Mouse (Mus musculus) thymus, adult 2 months (tissue): Measurements from ENCODE around the gene Atp23.

Experiments used
- CTCF ChIP-seq: fragments of 200-500 bp; IDR thresholded peaks from 2 replicates; pipeline ENCODE4 v1.5.1; 2012; ENCODE audit warnings: mild to moderate bottlenecking, control low read depth, low read length, moderate library complexity, borderline replicate concordance; ENCODE audit not compliant: control insufficient read depth, poor library complexity, insufficient read depth; ENCODE audit errors: extremely low read depth
- POLR2A ChIP-seq: fragments of 200-500 bp; IDR thresholded peaks from 2 replicates; pipeline ENCODE4 v1.6.1; 2012; ENCODE audit warnings: mild to moderate bottlenecking, low read length, control low read depth, moderate library complexity; ENCODE audit not compliant: control insufficient read depth, poor library complexity, insufficient read depth; ENCODE audit errors: extremely low read depth

DNA sequence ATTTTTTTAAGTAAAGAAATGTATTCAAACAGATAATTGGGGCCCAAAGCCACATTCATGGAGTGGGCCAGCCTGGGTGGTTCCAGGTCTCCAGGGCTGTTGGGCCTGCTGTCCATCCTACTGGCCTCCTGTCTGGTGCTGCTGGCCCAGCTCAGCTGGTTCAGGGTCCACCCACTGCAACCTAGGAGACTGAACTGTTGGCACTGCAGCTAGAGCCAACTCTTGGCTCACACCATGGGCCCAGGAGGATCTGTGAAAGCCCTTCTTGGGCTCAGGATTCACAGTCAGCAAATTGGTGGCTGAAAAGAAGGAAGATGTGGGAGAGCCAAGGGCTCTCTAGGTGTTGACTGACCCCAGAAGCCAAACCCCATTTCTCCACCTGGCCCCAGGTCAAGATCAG, 24.2 kb upstream of the Atp23 start:
- no peak for TF ChIP-seq CTCF
- no peak for TF ChIP-seq POLR2A
